Mouse (Mus musculus) CH12.LX (cell line): ENCODE measurements around the gene Stn1. TPM values are rescaled to one million over a fixed set of nuclear protein-coding genes. Genes with fewer than 3 reads are reported as not detected.

Experiments
- DNase-seq: peaks from one replicate; pipeline ENCODE4 v3.0.0-alpha.2; 2013; ENCODE audit errors: extremely low read depth
- H3K27ac ChIP-seq: 2 replicates; pipeline ENCODE4 v1.5.1; 2012; ENCODE audit warnings: low read depth, mild to moderate bottlenecking, control low read depth, moderate library complexity; ENCODE audit not compliant: insufficient read depth
- H3K27me3 ChIP-seq: replicated peaks from 2 replicates; pipeline ENCODE3; 2012; ENCODE audit warnings: inconsistent platforms
- H3K36me3 ChIP-seq, 2 experiments: replicated peaks in 1 of 2; 2 replicates each; pipeline versions ENCODE3 to v1.6.1; 2012; ENCODE audit warnings: inconsistent platforms in 1 of 2, low read length in 1 of 2, mild to moderate bottlenecking in 1 of 2, mixed read lengths in 1 of 2, moderate library complexity in 1 of 2; ENCODE audit not compliant: control insufficient read depth in 1 of 2, insufficient read depth in 1 of 2
- H3K4me1 ChIP-seq, 2 experiments: 2 replicates each; pipeline ENCODE4 v1.6.1; 2012; ENCODE audit warnings: inconsistent platforms in 1 of 2, moderate library complexity in 1 of 2; ENCODE audit not compliant: insufficient read depth in 2 of 2, control insufficient read depth in 1 of 2
- H3K4me2 ChIP-seq: 2 replicates; pipeline ENCODE4 v1.6.1; 2012; ENCODE audit warnings: low read depth, mild to moderate bottlenecking, control low read depth; ENCODE audit not compliant: poor library complexity, insufficient read depth, severe bottlenecking
- H3K4me3 ChIP-seq, 3 experiments: fragments of 150-350 bp in 1 of 3; sonication (generic) in 1 of 3; replicated peaks in 1 of 3; 2 replicates each; pipeline versions ENCODE3 to v1.5.1; 2011 to 2012; ENCODE audit warnings: low read depth in 2 of 3, low read length in 2 of 3, mild to moderate bottlenecking in 2 of 3, moderate library complexity in 2 of 3, control low read depth in 1 of 3, improper control_type of control experiment in 1 of 3, inconsistent platforms in 1 of 3, mixed read lengths in 1 of 3; ENCODE audit not compliant: poor library complexity in 1 of 3
- H3K79me2 ChIP-seq: replicated peaks from 2 replicates; pipeline ENCODE4 v1.6.1; 2012; ENCODE audit warnings: mild to moderate bottlenecking, moderate library complexity; ENCODE audit not compliant: control insufficient read depth, poor library complexity, insufficient read depth, severe bottlenecking; ENCODE audit errors: extremely low read depth
- H3K9ac ChIP-seq: 2 replicates; pipeline ENCODE4 v1.6.1; 2012; ENCODE audit warnings: low read depth, mild to moderate bottlenecking, control low read depth, moderate library complexity; ENCODE audit not compliant: insufficient read depth
- H3K9me3 ChIP-seq: replicated peaks from 2 replicates; pipeline ENCODE3; 2012; ENCODE audit warnings: low read length, inconsistent platforms, mixed read lengths
- CHD1 ChIP-seq: IDR thresholded peaks from 2 replicates; pipeline ENCODE4 v1.6.1; 2012; ENCODE audit warnings: low read depth, low read length, improper control_type of control experiment, inconsistent platforms
- CHD2 ChIP-seq: IDR thresholded peaks from 2 replicates; pipeline ENCODE4 v1.6.1; 2011; ENCODE audit warnings: low read length, improper control_type of control experiment
- E2F4 ChIP-seq: IDR thresholded peaks from 2 replicates; pipeline ENCODE4 v1.6.1; 2011; ENCODE audit warnings: low read depth, low read length, improper control_type of control experiment; ENCODE audit not compliant: insufficient replicate concordance
- EP300 ChIP-seq: IDR thresholded peaks from 2 replicates; pipeline ENCODE4 v1.6.1; 2011; ENCODE audit warnings: low read length, improper control_type of control experiment
- ETS1 ChIP-seq: conservative IDR thresholded peaks from 2 replicates; pipeline ENCODE4 v1.6.1; 2012; ENCODE audit warnings: low read depth, mild to moderate bottlenecking, inconsistent platforms, low read length, improper control_type of control experiment, moderate library complexity
- GABPA ChIP-seq: IDR thresholded peaks from 2 replicates; pipeline ENCODE4 v1.6.1; 2012; ENCODE audit warnings: low read depth, low read length, improper control_type of control experiment, inconsistent platforms; ENCODE audit not compliant: insufficient replicate concordance
- HCFC1 ChIP-seq: IDR thresholded peaks from 2 replicates; pipeline ENCODE4 v1.6.1; 2012; ENCODE audit warnings: low read depth, mild to moderate bottlenecking, inconsistent platforms, low read length, improper control_type of control experiment
- IRF4 ChIP-seq: IDR thresholded peaks from 2 replicates; pipeline ENCODE4 v1.6.1; 2014; ENCODE audit warnings: low read depth, mild to moderate bottlenecking, inconsistent platforms, low read length, improper control_type of control experiment
- JUN ChIP-seq: IDR thresholded peaks from 2 replicates; pipeline ENCODE4 v1.6.1; 2011; ENCODE audit warnings: low read depth, mild to moderate bottlenecking, low read length, improper control_type of control experiment, moderate library complexity; ENCODE audit not compliant: insufficient read depth
- JUND ChIP-seq: conservative IDR thresholded peaks from 2 replicates; pipeline ENCODE4 v1.6.1; 2011; ENCODE audit warnings: low read depth, low read length, improper control_type of control experiment
- MAX ChIP-seq: IDR thresholded peaks from 2 replicates; pipeline ENCODE4 v1.6.1; 2011; ENCODE audit warnings: low read length, improper control_type of control experiment
- MAZ ChIP-seq: IDR thresholded peaks from 2 replicates; pipeline ENCODE4 v1.6.1; 2012; ENCODE audit warnings: low read depth, mild to moderate bottlenecking, inconsistent platforms, low read length, improper control_type of control experiment, moderate library complexity
- MEF2A ChIP-seq: IDR thresholded peaks from 2 replicates; pipeline ENCODE4 v1.6.1; 2014; ENCODE audit warnings: low read depth, mild to moderate bottlenecking, inconsistent platforms, low read length, improper control_type of control experiment, borderline replicate concordance
- MXI1 ChIP-seq: IDR thresholded peaks from 2 replicates; pipeline ENCODE4 v1.6.1; 2011; ENCODE audit warnings: mild to moderate bottlenecking, low read depth, low read length, improper control_type of control experiment
- NELFE ChIP-seq: IDR thresholded peaks from 2 replicates; pipeline ENCODE4 v1.6.1; 2011; ENCODE audit warnings: low read depth, low read length, improper control_type of control experiment
- PAX5 ChIP-seq: IDR thresholded peaks from 2 replicates; pipeline ENCODE4 v1.6.1; 2012; ENCODE audit warnings: low read length, inconsistent platforms, mixed read lengths
- POLR2AphosphoS2 ChIP-seq: IDR thresholded peaks from 2 replicates; pipeline ENCODE4 v1.6.1; 2011; ENCODE audit warnings: low read depth, low read length, improper control_type of control experiment
- RAD21 ChIP-seq: IDR thresholded peaks from 2 replicates; pipeline ENCODE4 v1.6.1; 2011; ENCODE audit warnings: low read depth, mild to moderate bottlenecking, low read length, improper control_type of control experiment, moderate library complexity
- RCOR1 ChIP-seq: conservative IDR thresholded peaks from 2 replicates; pipeline ENCODE4 v1.6.1; 2012; ENCODE audit warnings: low read depth, mild to moderate bottlenecking, inconsistent platforms, low read length, improper control_type of control experiment
- SMC3 ChIP-seq: IDR thresholded peaks from 2 replicates; pipeline ENCODE4 v1.6.1; 2011; ENCODE audit warnings: low read depth, low read length, improper control_type of control experiment
- TBP ChIP-seq: conservative IDR thresholded peaks from 2 replicates; pipeline ENCODE4 v1.6.1; 2011; ENCODE audit warnings: low read depth, low read length, improper control_type of control experiment
- USF2 ChIP-seq: conservative IDR thresholded peaks from 2 replicates; pipeline ENCODE4 v1.6.1; 2011; ENCODE audit warnings: low read depth, low read length, improper control_type of control experiment
- ZC3H11A ChIP-seq: IDR thresholded peaks from 2 replicates; pipeline ENCODE4 v1.6.1; 2012; ENCODE audit warnings: low read depth, mild to moderate bottlenecking, inconsistent platforms, low read length, improper control_type of control experiment
- ZMIZ1 ChIP-seq: IDR thresholded peaks from 2 replicates; pipeline ENCODE4 v1.6.1; 2012; ENCODE audit warnings: low read depth, mild to moderate bottlenecking, inconsistent platforms, low read length, improper control_type of control experiment
- dilution Hi-C: fragments of 300-500 bp; cut with MboI; formaldehyde crosslinking; loops from 2 replicates; pipeline ENCODE4 v1.14.3; 2020; ENCODE audit warnings: low sequenced_read_pairs; ENCODE audit not compliant: extremely low pct_unique_long_range_greater_than_20kb, extremely low pct_ligation_motif_present
- in situ Hi-C: fragments of 300-500 bp; cut with MboI; formaldehyde crosslinking; loops from 3 replicates; pipeline ENCODE4 v1.14.3; 2019; ENCODE audit warnings: low sequenced_read_pairs, low pct_ligation_motif_present, low pct_unique_long_range_greater_than_20kb, mixed read lengths
- polyA plus RNA-seq: library from polyadenylated mRNA; unstranded; fragments of >175 nt; gene quantifications from 2 replicates; pipeline ENCODE4 v1.2.1, GENCODE M21; 2012; ENCODE audit warnings: low read depth; ENCODE audit not compliant: insufficient read length
- total RNA-seq, 2 experiments: library from RNA; depleted of rRNA; stranded (reverse); fragments of 300-350 nt in 1 of 2; fragments of >200 nt in 1 of 2; gene quantifications; 2 replicates each; pipeline ENCODE4 v1.2.3; 2012 to 2014

Stn1 gene
- total and polyA plus RNA-seq, 3 experiments, result 18.3 to 35.7 (median 25.3) TPM

GRCm38 (mm10) chr19:47508771-47509281 lies 28.5 kb downstream of the Stn1 start:
- Histone ChIP-seq H3K27me3 (no peaks in the 10 kb centered on the region), H3K36me3 (peaks cover 15 to 71% of the 10 kb centered on the region in 2 experiments), H3K27ac (no peak overlapping the region), H3K4me2 (no peak overlapping the region), H3K4me1 (peaks cover 14 to 27% of the 10 kb centered on the region in 2 experiments), H3K4me3 (no peak overlapping the region), H3K9me3 (no peaks in the 10 kb centered on the region), H3K9ac (no peak overlapping the region), H3K79me2 (no peaks in the 10 kb centered on the region)
- dilution Hi-C loops, result no loop called here
- DNase-seq, result peak; percentile 24
- TF ChIP-seq RAD21, result no peak
- TF ChIP-seq ZC3H11A, result no peak
- TF ChIP-seq SMC3, result no peak
- TF ChIP-seq JUND, result no peak
- no peak for TF ChIP-seq MEF2A
- TF ChIP-seq GABPA, result no peak
- no peak for TF ChIP-seq RCOR1
- TF ChIP-seq IRF4, result no peak
- TF ChIP-seq E2F4, result no peak
- TF ChIP-seq MAZ, result no peak
- no peak for TF ChIP-seq ZMIZ1
- TF ChIP-seq PAX5, result no peak
- TF ChIP-seq MXI1, result no peak
- no peak for TF ChIP-seq MAX
- TF ChIP-seq JUN, result no peak
- no peak for TF ChIP-seq ETS1
- TF ChIP-seq EP300, result no peak
- no peak for TF ChIP-seq USF2
- TF ChIP-seq TBP, result no peak
- TF ChIP-seq POLR2AphosphoS2, result no peak
- in situ Hi-C loops, result no loop called here

GRCm38 (mm10) chr19:47508191-47508590 lies 29.1 kb downstream of the Stn1 start:
- H3K27ac ChIP-seq, result no peak overlapping the region
- peaks cover 14 to 27% of the 10 kb centered on the region in 2 experiments for H3K4me1 ChIP-seq
- H3K9me3 ChIP-seq, result no peaks in the 10 kb centered on the region
- dilution Hi-C loops (no loop called here), in situ Hi-C loops (no loop called here)
- DNase-seq, result no peak
- no peak overlapping the region for H3K4me2 ChIP-seq
- TF ChIP-seq CHD1 (no peak), POLR2AphosphoS2 (no peak), HCFC1 (no peak), NELFE (no peak), JUN (no peak), CHD2 (no peak), GABPA (no peak)
- H3K36me3 ChIP-seq, result peaks cover 12 to 66% of the 10 kb centered on the region in 2 experiments
- H3K9ac ChIP-seq, result no peak overlapping the region
- H3K4me3 ChIP-seq, result no peak overlapping the region
- H3K27me3 ChIP-seq, result no peaks in the 10 kb centered on the region
- no peaks in the 10 kb centered on the region for H3K79me2 ChIP-seq
